In the genomic region with DNA sequence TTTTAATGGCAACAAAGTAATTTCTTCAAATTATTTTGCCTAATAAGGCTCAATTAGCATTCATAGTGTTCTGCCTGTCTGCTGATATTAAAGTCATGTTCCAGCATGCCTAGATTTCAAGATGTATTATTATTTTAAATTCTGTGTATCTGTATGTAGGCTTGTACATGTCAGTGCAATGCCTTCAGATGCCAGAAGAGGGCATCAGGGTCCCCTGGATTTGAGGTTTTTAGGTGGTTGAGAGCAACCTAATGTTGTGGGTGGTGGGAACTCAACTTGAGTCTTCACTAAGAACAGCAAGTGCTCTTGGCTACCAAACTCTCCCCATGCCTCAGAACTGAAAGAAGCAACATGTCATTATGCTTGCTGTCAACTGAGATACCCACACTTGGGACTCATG, we compare ENCODE assay signal across 32 mouse cellular contexts. TPM values are rescaled to one million over a fixed set of nuclear protein-coding genes. Genes with fewer than 3 reads are reported as not detected.
"Had no signal": no experiment of that assay in that cellular context is flagged by ENCODE, and none has a peak within 500 bp of the region (broad histone marks: within the 10 kb centered on the region; RNA-seq: fewer than 3 reads in every experiment).

No protein-coding gene starts in this region.

- H3K4me3 ChIP-seq: gastrocnemius, adult 2 months; heart, embryonic 13.5 days; heart, embryonic 15.5 days; hindbrain, embryonic 13.5 days; hindbrain, embryonic 15.5 days; kidney, embryonic 15.5 days; layer of hippocampus, adult 2 months; left cerebral cortex, adult 2 months; limb, embryonic 13.5 days; limb, embryonic 15.5 days; liver, embryonic 12.5 days had no signal

- H3K9me3 ChIP-seq: heart, embryonic 15.5 days; hindbrain, embryonic 15.5 days; kidney, embryonic 15.5 days; limb, embryonic 15.5 days had no signal

- H3K36me3 ChIP-seq: heart, embryonic 13.5 days; heart, embryonic 15.5 days; hindbrain, embryonic 13.5 days; hindbrain, embryonic 15.5 days; kidney, embryonic 15.5 days; limb, embryonic 13.5 days; limb, embryonic 15.5 days; liver, embryonic 12.5 days had no signal

- H3K27ac ChIP-seq: gastrocnemius, adult 2 months; heart, embryonic 13.5 days; heart, embryonic 15.5 days; hindbrain, embryonic 13.5 days; hindbrain, embryonic 15.5 days; hindbrain, postnatal 0 days; kidney, embryonic 15.5 days; kidney, postnatal 0 days; layer of hippocampus, adult 2 months; left cerebral cortex, adult 2 months; limb, embryonic 13.5 days; limb, embryonic 15.5 days; liver, embryonic 12.5 days; liver, embryonic 14.5 days had no signal

- DNase-seq: gastrocnemius, adult 2 months; gastrocnemius, postnatal 10 days; gastrocnemius, postnatal 25 days; heart, adult 18-20 months; heart, postnatal 14 days; heart, postnatal 36 days; kidney, adult 11 months; kidney, adult 2 months; kidney, adult 9 months; kidney, postnatal 14 days; kidney, postnatal 4 days had no signal

- H3K4me1 ChIP-seq: heart, embryonic 13.5 days; heart, embryonic 15.5 days; hindbrain, embryonic 13.5 days; hindbrain, embryonic 15.5 days; kidney, embryonic 15.5 days; limb, embryonic 13.5 days; limb, embryonic 15.5 days; liver, embryonic 12.5 days had no signal

- H3K27me3 ChIP-seq: heart, embryonic 13.5 days; heart, embryonic 15.5 days; hindbrain, embryonic 13.5 days; hindbrain, embryonic 15.5 days; kidney, embryonic 15.5 days; limb, embryonic 13.5 days; limb, embryonic 15.5 days; liver, embryonic 12.5 days had no signal

RNA-seq across cellular contexts. Expression of a gene that starts 32.3 kb away (rescaled TPM):
- polyA plus RNA-seq: heart, embryonic 11.5 days; heart, embryonic 13.5 days; heart, embryonic 15.5 days; heart, postnatal 0 days; hindbrain, embryonic 11.5 days; hindbrain, embryonic 13.5 days; hindbrain, embryonic 15.5 days; hindbrain, postnatal 0 days; intestine, embryonic 14.5 days; intestine, embryonic 16.5 days; kidney, adult 2 months; kidney, postnatal 0 days; limb, embryonic 11.5 days; limb, embryonic 13.5 days; limb, embryonic 15.5 days; liver, adult 2 months; liver, embryonic 12.5 days; liver, embryonic 16.5 days had no signal
